Mouse (Mus musculus): ENCODE data around the gene Clcn7.

Gene Clcn7

DNA sequence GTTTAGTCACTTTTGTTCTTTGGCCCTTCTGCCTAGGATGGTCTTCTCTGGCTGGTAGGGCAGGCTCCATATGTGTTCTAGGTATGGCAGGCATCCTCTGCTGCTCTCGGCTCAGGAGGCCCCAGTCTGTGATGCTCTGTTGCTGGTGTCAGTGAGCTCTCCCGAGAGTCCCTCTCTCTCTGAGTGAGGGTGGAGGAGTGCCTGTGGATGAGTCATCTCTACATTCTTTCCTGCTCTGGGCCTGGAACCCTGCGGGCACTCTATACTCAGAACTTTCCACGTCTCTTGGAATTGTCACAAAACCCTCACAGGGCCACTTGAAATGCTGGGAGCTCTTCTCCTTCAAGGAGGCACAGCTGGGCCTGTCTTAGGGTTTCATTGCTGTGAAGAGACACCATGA is 78.5 kb downstream of the Clcn7 start:
- DNase-seq (ENCODE audit: low read depth) = no peak
